ENCODE assay signal across 8 mouse cellular contexts in the genomic region with DNA sequence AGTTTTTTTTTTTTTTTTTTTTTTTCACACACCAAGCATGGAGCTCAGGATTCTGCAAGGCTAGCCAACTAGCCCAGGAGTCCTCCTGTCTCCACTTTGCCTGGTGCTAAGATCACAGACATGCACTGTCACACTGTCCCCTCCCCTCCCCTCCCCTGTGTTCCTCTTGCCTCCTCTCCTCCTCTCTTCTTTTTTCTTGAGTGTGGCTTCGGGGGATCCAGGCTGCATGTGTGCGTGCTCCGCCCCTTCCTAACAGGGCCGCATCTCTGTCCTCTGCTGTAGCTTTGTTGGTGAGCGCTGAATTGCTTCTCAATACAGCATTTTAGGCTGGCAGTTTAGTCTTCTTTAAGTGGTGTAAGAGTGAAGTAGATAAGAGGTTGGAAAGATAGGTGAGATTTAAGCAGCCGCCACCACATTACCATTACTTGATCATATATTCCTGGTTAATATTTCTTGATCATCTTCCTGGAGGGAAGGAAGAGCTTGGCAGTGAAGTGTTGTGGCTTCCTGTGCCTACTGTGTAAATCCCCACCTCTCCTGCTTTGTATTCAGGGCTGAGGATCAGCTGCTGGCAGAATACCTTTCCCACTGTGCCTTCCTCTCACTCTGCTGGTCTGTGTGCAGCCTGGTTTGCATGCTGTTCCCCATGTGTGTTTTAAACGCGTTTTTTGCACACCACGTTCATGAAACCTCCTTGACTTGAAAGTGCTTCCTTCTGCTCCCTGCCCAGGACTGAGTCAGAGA.
DNase-seq lines count a peak whose midpoint lies in the region; ATAC-seq and TF ChIP-seq lines count a peak whose summit lies in the region.
"Had no signal": no experiment of that assay in that cellular context is flagged by ENCODE, and none has a peak within 500 bp of the region (broad histone marks: within the 10 kb centered on the region; RNA-seq: fewer than 3 reads in every experiment).

No protein-coding gene starts in this region.

- peaks cover 30% of the 10 kb centered on the region for H3K4me1 ChIP-seq in kidney, embryonic 16.5 days (ENCODE audit: insufficient read depth, low read length)
- H3K4me1 ChIP-seq in hindbrain, embryonic 10.5 days (replicated peaks): peaks cover 21% of the 10 kb centered on the region
- H3K4me1 ChIP-seq in midbrain, postnatal 0 days (ENCODE audit: insufficient read depth, low read length): peaks cover 15% of the 10 kb centered on the region

- no peak for TF ChIP-seq CTCF in midbrain, postnatal 0 days (IDR thresholded peaks at IDR 0.05)

- no peaks in the 10 kb centered on the region for H3K27me3 ChIP-seq in kidney, embryonic 16.5 days (ENCODE audit: insufficient read depth, low read length)
- no peaks in the 10 kb centered on the region for H3K27me3 ChIP-seq in hindbrain, embryonic 10.5 days (ENCODE audit: insufficient read depth, poor library complexity, severe bottlenecking)
- no peaks in the 10 kb centered on the region for H3K27me3 ChIP-seq in midbrain, postnatal 0 days (ENCODE audit: insufficient read depth, low read length)

- no peak overlapping the region for H3K4me2 ChIP-seq in kidney, embryonic 16.5 days (replicated peaks; ENCODE audit: low read depth, low read length)
- 0 out of 2 replicates have a peak overlapping the region, but pooled peaks have one; percentile 18 for H3K4me2 ChIP-seq in midbrain, postnatal 0 days (ENCODE audit: low read depth, low read length, poor library complexity, severe bottlenecking)
- H3K4me2 ChIP-seq: liver, embryonic 11.5 days had no signal

- peaks cover 2% of the 10 kb centered on the region; the same call in 1 of the 2 replicates for H3K36me3 ChIP-seq in kidney, embryonic 16.5 days (ENCODE audit: insufficient read depth, low read length)
- H3K36me3 ChIP-seq in hindbrain, embryonic 10.5 days: peaks cover 3% of the 10 kb centered on the region
- 0 out of 2 replicates have a peak, but pooled peaks cover 2% of the 10 kb centered on the region for H3K36me3 ChIP-seq in midbrain, postnatal 0 days (ENCODE audit: insufficient read depth, low read length)

- H3K4me3 ChIP-seq in kidney, embryonic 16.5 days (ENCODE audit: low read length): no peak overlapping the region
- H3K4me3 ChIP-seq in hindbrain, embryonic 10.5 days: no peak overlapping the region
- H3K4me3 ChIP-seq in midbrain, postnatal 0 days (ENCODE audit: low read depth, low read length): no peak overlapping the region

- DNase-seq in kidney, postnatal 10 days: no peak
- no peak for DNase-seq in hindbrain, embryonic 10.5 days (ENCODE audit: low spot score)
- peak; percentile 58 for DNase-seq in midbrain, postnatal 0 days (ENCODE audit: low spot score)
- DNase-seq in cerebellum, adult 8-10 months: no peak

- no peaks in the 10 kb centered on the region for H3K9me3 ChIP-seq in kidney, embryonic 16.5 days (ENCODE audit: low read length)
- no peaks in the 10 kb centered on the region for H3K9me3 ChIP-seq in hindbrain, embryonic 10.5 days
- no peaks in the 10 kb centered on the region for H3K9me3 ChIP-seq in midbrain, postnatal 0 days (ENCODE audit: low read length)

- 39% methylated on average over 9 of the region's 9 CpGs for WGBS in kidney, embryonic 16.5 days
- WGBS in hindbrain, embryonic 10.5 days: 27% methylated on average over 9 of the region's 9 CpGs
- 13% methylated on average over 9 of the region's 9 CpGs for WGBS in midbrain, postnatal 0 days

- peak overlapping the region; percentile 73 for H3K27ac ChIP-seq in kidney, embryonic 16.5 days (ENCODE audit: low read length)
- peak overlapping the region; percentile 74 for H3K27ac ChIP-seq in hindbrain, embryonic 10.5 days
- peak overlapping the region; percentile 77 for H3K27ac ChIP-seq in midbrain, postnatal 0 days (ENCODE audit: low read depth, low read length)

- ATAC-seq in kidney, embryonic 16.5 days (ENCODE audit: low FRiP score, low TSS enrichment): no peak
- peak; percentile 33; the same call in 1 of the 2 replicates for ATAC-seq in common myeloid progenitor, adult 5-6 weeks (replicated peaks; ENCODE audit: low read depth, poor library complexity, severe bottlenecking)
- ATAC-seq in midbrain, postnatal 0 days (ENCODE audit: low FRiP score): peak; percentile 64
- no peak for ATAC-seq in inflammation-experienced regulatory T-cells, adult 6 months

- H3K9ac ChIP-seq in kidney, embryonic 16.5 days (replicated peaks; ENCODE audit: low read length): 0 out of 2 replicates have a peak overlapping the region, but pooled peaks have one; percentile 16
- peak overlapping the region; percentile 29 for H3K9ac ChIP-seq in midbrain, postnatal 0 days (replicated peaks; ENCODE audit: low read length, poor library complexity, severe bottlenecking)

Comparison
In these comparisons a context has a peak if more than half of its experiments do, and no peak if none do; other contexts are left out.
1. ATAC-seq: peak in common myeloid progenitor, adult 5-6 weeks (single experiment) and midbrain, postnatal 0 days (single experiment); none in kidney, embryonic 16.5 days (single experiment) and inflammation-experienced regulatory T-cells, adult 6 months (single experiment).
2. Peak in every context shown above with its lines, with median percentiles within 50 percentile points of each other: H3K27ac ChIP-seq.